Mouse (Mus musculus) C2C12 (cell line): ENCODE results near the gene Greb1.

Experiments used
- CTCF ChIP-seq: IDR thresholded peaks from one replicate; pipeline ENCODE4 v1.5.1; 2011; ENCODE audit not compliant: control insufficient read depth, insufficient read depth, insufficient read length
- MYOD1 ChIP-seq: IDR thresholded peaks from one replicate; pipeline ENCODE4 v1.6.1; 2011; ENCODE audit warnings: low read depth; ENCODE audit not compliant: control insufficient read depth, insufficient read length
- MYOG ChIP-seq: IDR thresholded peaks from one replicate; pipeline ENCODE4 v1.6.1; 2011; ENCODE audit not compliant: control insufficient read depth, insufficient read length; ENCODE audit errors: extremely low read depth
- USF1 ChIP-seq: IDR thresholded peaks from one replicate; pipeline ENCODE4 v1.6.1; 2011; ENCODE audit warnings: low read depth, mild to moderate bottlenecking, control low read depth, moderate library complexity

GRCm38 (mm10) chr12:16752236-16752840 lies 48.3 kb downstream of the Greb1 start:
- TF ChIP-seq CTCF = no peak
- no peak for TF ChIP-seq MYOD1
- no peak for TF ChIP-seq MYOG
- no peak for TF ChIP-seq USF1
